Mouse (Mus musculus) hindbrain, embryonic 10.5 days (tissue): ENCODE data around the gene Dhps. TPM values are rescaled to one million over a fixed set of nuclear protein-coding genes. Genes with fewer than 3 reads are reported as not detected.

Source experiments
- DNase-seq: peaks from one replicate; pipeline ENCODE4 v3.0.0-alpha.2; 2017; ENCODE audit warnings: low spot score
- H3K27ac ChIP-seq: fragments of 300-500 bp; sonication (generic); 2 replicates; pipeline ENCODE4 v1.5.1; 2016; ENCODE audit warnings: mild to moderate bottlenecking, moderate library complexity
- H3K27me3 ChIP-seq: fragments of 300-500 bp; sonication (generic); 2 replicates; pipeline ENCODE4 v1.6.1; 2016; ENCODE audit warnings: mild to moderate bottlenecking; ENCODE audit not compliant: poor library complexity, insufficient read depth, severe bottlenecking
- H3K36me3 ChIP-seq: fragments of 300-500 bp; sonication (generic); 2 replicates; pipeline ENCODE4 v1.6.1; 2016; ENCODE audit warnings: mild to moderate bottlenecking, moderate library complexity
- H3K4me1 ChIP-seq: fragments of 300-500 bp; sonication (generic); replicated peaks from 2 replicates; pipeline ENCODE4 v1.6.1; 2016; ENCODE audit warnings: mild to moderate bottlenecking
- H3K4me3 ChIP-seq: fragments of 300-500 bp; sonication (generic); 2 replicates; pipeline ENCODE4 v1.5.1; 2016; ENCODE audit warnings: mild to moderate bottlenecking, moderate library complexity
- H3K9me3 ChIP-seq: fragments of 300-500 bp; sonication (generic); 2 replicates; pipeline ENCODE4 v1.6.1; 2016; ENCODE audit warnings: mild to moderate bottlenecking, moderate library complexity
- WGBS: fragments of 180-500 bp; shearing (Covaris S2); methylation state at CpG from one replicate; pipeline ENCODE4 v1.1.7; 2016; 5-methylcytosine and 5-hydroxymethylcytosine counted together
- polyA plus RNA-seq: library from polyadenylated mRNA; unstranded; fragments of >200 nt; fragmentation: Nextera tagmentation; extraction: Ambion mirVana; gene quantifications from 2 replicates; pipeline ENCODE4 v1.2.1, GENCODE M21; 2016

Gene Dhps
- polyA plus RNA-seq, 1 experiment from 2014 or later: 73.7 TPM

GRCm38 (mm10) chr8:85084633-85085032 is 13.1 kb downstream of the Dhps start:
- Histone ChIP-seq H3K4me1 (peaks cover 40% of the 10 kb centered on the region), H3K27me3 (no peaks in the 10 kb centered on the region), H3K27ac (no peak overlapping the region), H3K9me3 (no peaks in the 10 kb centered on the region), H3K4me3 (no peak overlapping the region), H3K36me3 (peaks cover 44% of the 10 kb centered on the region)
- DNase-seq: no peak
- 91% methylated on average over 8 of the region's 8 CpGs for WGBS

DNA sequence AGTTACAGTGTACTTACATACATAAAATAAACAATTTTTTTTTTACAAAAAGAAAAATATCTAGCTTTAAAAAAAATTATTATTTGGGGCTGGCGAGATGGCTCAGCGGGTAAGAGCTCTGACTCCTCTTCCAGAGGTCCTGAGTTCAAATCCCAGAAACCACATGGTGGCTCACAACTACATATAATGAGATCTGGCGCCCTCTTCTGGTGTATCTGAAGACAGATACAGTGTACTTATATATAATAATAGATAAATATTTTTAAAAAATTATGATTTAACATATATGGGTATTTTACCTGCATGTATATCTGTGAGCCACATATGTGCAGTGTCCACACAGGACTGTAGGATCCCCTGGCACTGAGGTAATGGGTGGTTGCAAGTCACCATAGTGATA is 14.7 kb downstream of the Dhps start:
- DNase-seq: no peak
- no peak overlapping the region for H3K4me3 ChIP-seq
- peaks cover 32% of the 10 kb centered on the region for H3K4me1 ChIP-seq
- no peaks in the 10 kb centered on the region for H3K9me3 ChIP-seq
- no peak overlapping the region for H3K27ac ChIP-seq
- H3K36me3 ChIP-seq: peaks cover 50% of the 10 kb centered on the region
- 74% methylated on average over 3 of the region's 3 CpGs for WGBS
- no peaks in the 10 kb centered on the region for H3K27me3 ChIP-seq

DNA sequence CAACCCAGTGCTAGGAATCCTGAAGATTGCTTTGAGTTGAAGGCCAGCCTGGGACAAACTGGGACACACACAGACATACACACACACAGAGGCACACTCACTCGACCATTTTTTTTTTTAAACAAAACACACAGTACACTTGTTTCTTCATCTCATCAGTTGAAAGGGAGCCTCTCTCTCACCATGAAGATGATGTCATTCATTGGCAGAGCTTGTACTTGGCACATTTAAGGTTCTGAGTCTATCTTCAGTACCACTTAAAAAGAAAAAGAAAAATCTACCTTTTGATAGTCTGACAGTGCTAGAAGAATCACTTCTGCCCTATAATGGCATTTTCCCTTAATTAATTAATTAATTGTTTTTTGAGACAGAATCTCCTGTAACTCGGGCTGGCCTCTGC is 17.2 kb downstream of the Dhps start:
- Histone ChIP-seq H3K4me1 (peaks cover 11% of the 10 kb centered on the region), H3K9me3 (no peaks in the 10 kb centered on the region), H3K27me3 (no peaks in the 10 kb centered on the region), H3K36me3 (peaks cover 67% of the 10 kb centered on the region), H3K27ac (no peak overlapping the region), H3K4me3 (no peak overlapping the region)
- DNase-seq: no peak
- WGBS: 80% methylated on average over 2 of the region's 2 CpGs

GRCm38 (mm10) chr8:85090856-85091255 is 19.3 kb downstream of the Dhps start:
- H3K4me3 ChIP-seq: no peak overlapping the region
- no peaks in the 10 kb centered on the region for H3K9me3 ChIP-seq
- no peaks in the 10 kb centered on the region for H3K27me3 ChIP-seq
- peaks cover 77% of the 10 kb centered on the region for H3K36me3 ChIP-seq
- WGBS: 92% methylated on average over 11 of the region's 11 CpGs
- H3K27ac ChIP-seq: no peak overlapping the region
- peaks cover 2% of the 10 kb centered on the region; the same call in 1 of the 2 replicates for H3K4me1 ChIP-seq
- no peak for DNase-seq

DNA sequence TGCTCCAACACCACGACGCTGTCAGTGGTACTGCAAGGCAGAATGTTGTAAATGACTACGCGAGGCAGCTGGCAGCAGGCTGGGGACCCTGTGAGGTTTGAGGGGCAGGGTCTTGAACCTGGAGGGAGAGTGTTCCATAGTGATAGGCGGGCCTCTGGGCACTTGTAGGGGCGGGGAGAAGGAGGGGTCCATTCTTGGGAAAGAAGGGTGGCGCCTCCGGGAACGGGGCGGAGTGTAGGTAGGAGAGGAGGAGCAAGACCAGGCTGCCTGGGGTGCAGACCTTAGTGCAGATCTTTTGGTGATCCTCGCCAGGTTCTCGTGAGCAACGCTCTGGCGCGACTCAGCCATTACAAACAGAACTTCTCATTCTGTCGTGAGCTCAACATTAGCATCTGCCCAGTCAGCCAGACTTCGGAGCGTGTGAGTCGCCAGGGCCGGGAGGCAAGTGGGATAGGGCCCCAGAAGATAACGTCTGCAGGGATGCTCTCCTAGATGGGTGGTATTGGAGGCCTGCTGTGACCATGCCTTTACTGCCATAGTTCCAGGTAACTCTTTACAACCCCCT is 20.1 kb downstream of the Dhps start:
- H3K9me3 ChIP-seq: no peaks in the 10 kb centered on the region
- no peak overlapping the region for H3K4me3 ChIP-seq
- H3K27me3 ChIP-seq: no peaks in the 10 kb centered on the region
- H3K36me3 ChIP-seq: peaks cover 80% of the 10 kb centered on the region
- no peak for DNase-seq
- 30% methylated on average over 21 of the region's 21 CpGs for WGBS
- no peak overlapping the region for H3K27ac ChIP-seq
- peaks cover 2% of the 10 kb centered on the region; the same call in 1 of the 2 replicates for H3K4me1 ChIP-seq

DNA sequence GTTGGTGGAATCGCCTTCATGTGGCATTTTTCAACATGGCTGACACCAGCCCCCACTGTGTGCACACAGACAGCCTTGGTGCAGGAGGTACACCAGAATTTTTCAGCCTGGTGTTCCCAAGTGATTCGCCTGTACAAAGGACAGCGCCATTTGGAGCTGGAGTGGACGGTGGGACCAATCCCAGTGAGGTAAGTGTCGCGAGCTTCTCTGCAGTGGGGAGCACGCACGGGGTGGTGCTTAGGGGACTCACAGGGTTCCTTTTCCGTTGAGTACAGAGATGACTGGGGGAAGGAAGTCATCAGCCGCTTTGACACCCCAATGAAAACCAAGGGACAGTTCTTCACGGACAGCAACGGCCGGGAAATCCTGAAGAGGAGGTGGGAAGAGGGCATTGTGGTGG is 23.5 kb downstream of the Dhps start:
- H3K27ac ChIP-seq: no peak overlapping the region
- no peak for DNase-seq
- no peaks in the 10 kb centered on the region for H3K27me3 ChIP-seq
- WGBS: 91% methylated on average over 13 of the region's 13 CpGs
- peaks cover 2% of the 10 kb centered on the region; the same call in 1 of the 2 replicates for H3K4me1 ChIP-seq
- no peaks in the 10 kb centered on the region for H3K9me3 ChIP-seq
- no peak overlapping the region for H3K4me3 ChIP-seq
- H3K36me3 ChIP-seq: peaks cover 78% of the 10 kb centered on the region

GRCm38 (mm10) chr8:85095566-85095965 is 24.0 kb downstream of the Dhps start:
- no peak for DNase-seq
- peaks cover 78% of the 10 kb centered on the region for H3K36me3 ChIP-seq
- 94% methylated on average over 7 of the region's 7 CpGs for WGBS

DNA sequence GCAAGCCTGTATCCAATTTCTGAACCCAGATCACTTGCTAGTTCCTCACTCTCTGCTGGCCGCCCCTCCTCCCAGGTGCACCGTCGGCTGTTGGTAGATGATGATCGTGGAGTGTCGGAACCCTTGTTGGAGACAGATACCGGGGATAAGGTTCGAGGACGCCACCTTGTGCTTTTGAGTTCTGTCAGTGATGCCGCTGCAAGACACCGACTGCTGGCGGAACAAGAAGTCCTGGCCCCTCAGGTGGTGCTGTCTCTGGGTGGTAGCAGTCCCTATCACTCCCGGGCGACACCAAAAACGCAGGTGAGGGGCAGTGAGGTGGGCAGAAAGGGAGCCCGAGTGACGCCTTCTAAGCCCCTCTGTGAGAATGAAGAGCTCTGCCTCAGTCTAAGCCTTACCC is 24.6 kb downstream of the Dhps start:
- no peaks in the 10 kb centered on the region for H3K27me3 ChIP-seq
- 94% methylated on average over 16 of the region's 16 CpGs for WGBS
- H3K36me3 ChIP-seq: peaks cover 73% of the 10 kb centered on the region
- H3K27ac ChIP-seq: no peak overlapping the region
- DNase-seq: no peak
- no peaks in the 10 kb centered on the region for H3K9me3 ChIP-seq
- no peak overlapping the region for H3K4me3 ChIP-seq
- H3K4me1 ChIP-seq: peaks cover 2% of the 10 kb centered on the region; the same call in 1 of the 2 replicates

More at GRCm38 (mm10) chr8:85095566-85095965, 24.0 kb downstream of the Dhps start:
- no peaks in the 10 kb centered on the region for H3K27me3 ChIP-seq
- H3K4me1 ChIP-seq: peaks cover 2% of the 10 kb centered on the region; the same call in 1 of the 2 replicates
- no peak overlapping the region for H3K4me3 ChIP-seq
- no peaks in the 10 kb centered on the region for H3K9me3 ChIP-seq
- no peak overlapping the region for H3K27ac ChIP-seq

GRCm38 (mm10) chr8:85096850-85097249 is 25.3 kb downstream of the Dhps start:
- no peak for DNase-seq
- WGBS: 92% methylated on average over 4 of the region's 4 CpGs
- Histone ChIP-seq H3K4me3 (no peak overlapping the region), H3K9me3 (0 out of 2 replicates have a peak, but pooled peaks cover 4% of the 10 kb centered on the region), H3K27me3 (no peaks in the 10 kb centered on the region), H3K4me1 (no peaks in the 10 kb centered on the region), H3K36me3 (peaks cover 69% of the 10 kb centered on the region), H3K27ac (no peak overlapping the region)

DNA sequence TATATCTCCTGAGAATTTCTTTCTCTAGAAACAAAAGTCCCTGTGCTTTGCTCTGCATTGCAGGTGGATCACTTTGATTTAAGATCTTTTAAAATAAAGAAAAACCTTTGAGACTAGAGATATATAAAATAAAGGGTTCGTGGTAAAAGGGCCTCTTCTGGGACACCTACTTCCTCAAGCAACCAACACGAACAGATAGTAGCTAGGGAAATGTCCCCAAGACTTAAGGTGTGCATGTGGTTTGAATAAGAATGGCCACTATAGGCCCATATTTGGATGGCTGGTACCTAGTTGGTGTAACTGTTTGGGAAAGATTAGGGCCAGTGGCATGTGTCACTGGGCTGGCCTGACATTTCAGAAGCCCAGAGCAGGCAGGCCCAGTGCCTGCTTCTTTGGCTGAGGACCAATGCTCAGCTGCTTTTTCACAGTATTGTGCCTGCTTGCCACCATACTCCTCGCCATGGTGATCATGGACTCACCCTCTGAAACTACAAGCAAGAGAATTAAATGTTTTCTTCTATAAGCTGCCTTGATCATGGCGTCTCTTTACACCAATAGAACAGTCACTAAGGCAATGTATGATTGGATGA is 28.6 kb downstream of the Dhps start:
- DNase-seq: no peak
- Histone ChIP-seq H3K27ac (no peak overlapping the region), H3K27me3 (no peaks in the 10 kb centered on the region), H3K4me1 (no peaks in the 10 kb centered on the region), H3K36me3 (peaks cover 42% of the 10 kb centered on the region), H3K9me3 (0 out of 2 replicates have a peak, but pooled peaks cover 5% of the 10 kb centered on the region), H3K4me3 (no peak overlapping the region)
- 84% methylated on average over 4 of the region's 4 CpGs for WGBS

GRCm38 (mm10) chr8:85113241-85113640 is 41.7 kb downstream of the Dhps start:
- WGBS: 97% methylated on average over 10 of the region's 10 CpGs
- no peaks in the 10 kb centered on the region for H3K4me1 ChIP-seq

GRCm38 (mm10) chr8:85115501-85115900 is 43.9 kb downstream of the Dhps start:
- no peaks in the 10 kb centered on the region; the same call in 1 of the 2 replicates for H3K9me3 ChIP-seq
- WGBS: 74% methylated on average over 4 of the region's 4 CpGs

More at GRCm38 (mm10) chr8:85113241-85113640, 41.7 kb downstream of the Dhps start:
- Histone ChIP-seq H3K27ac (no peak overlapping the region), H3K9me3 (peaks cover 5% of the 10 kb centered on the region; the same call in 1 of the 2 replicates), H3K36me3 (peaks cover 25% of the 10 kb centered on the region), H3K4me3 (no peak overlapping the region), H3K27me3 (no peaks in the 10 kb centered on the region)
- DNase-seq: no peak

GRCm38 (mm10) chr8:85116984-85117383 is 45.4 kb downstream of the Dhps start:
- 92% methylated on average over 7 of the region's 7 CpGs for WGBS
- H3K36me3 ChIP-seq: peaks cover under 1% of the 10 kb centered on the region; the same call in 1 of the 2 replicates
- no peaks in the 10 kb centered on the region for H3K27me3 ChIP-seq
- no peak for DNase-seq
- H3K4me1 ChIP-seq: peaks cover 7% of the 10 kb centered on the region
- no peaks in the 10 kb centered on the region for H3K9me3 ChIP-seq
- no peak overlapping the region for H3K27ac ChIP-seq
- H3K4me3 ChIP-seq: no peak overlapping the region

More at GRCm38 (mm10) chr8:85115501-85115900, 43.9 kb downstream of the Dhps start:
- peaks cover 7% of the 10 kb centered on the region for H3K4me1 ChIP-seq
- peaks cover 11% of the 10 kb centered on the region for H3K36me3 ChIP-seq
- no peak for DNase-seq
- no peak overlapping the region for H3K4me3 ChIP-seq
- H3K27ac ChIP-seq: no peak overlapping the region
- no peaks in the 10 kb centered on the region for H3K27me3 ChIP-seq
